Mouse (Mus musculus) T-helper 17 cell (primary cell): ENCODE data around the gene Sapcd2.

Source experiments
- in situ Hi-C, 2 experiments: fragments of 300-600 bp; cut with MboI, MseI; formaldehyde crosslinking; loops; 1 replicate in 1 of 2; 2 replicates in 1 of 2; pipeline ENCODE4 v1.15.1; 2025; ENCODE audit warnings: high pct_unique_total_duplicates in 2 of 2

The Sapcd2 gene

DNA sequence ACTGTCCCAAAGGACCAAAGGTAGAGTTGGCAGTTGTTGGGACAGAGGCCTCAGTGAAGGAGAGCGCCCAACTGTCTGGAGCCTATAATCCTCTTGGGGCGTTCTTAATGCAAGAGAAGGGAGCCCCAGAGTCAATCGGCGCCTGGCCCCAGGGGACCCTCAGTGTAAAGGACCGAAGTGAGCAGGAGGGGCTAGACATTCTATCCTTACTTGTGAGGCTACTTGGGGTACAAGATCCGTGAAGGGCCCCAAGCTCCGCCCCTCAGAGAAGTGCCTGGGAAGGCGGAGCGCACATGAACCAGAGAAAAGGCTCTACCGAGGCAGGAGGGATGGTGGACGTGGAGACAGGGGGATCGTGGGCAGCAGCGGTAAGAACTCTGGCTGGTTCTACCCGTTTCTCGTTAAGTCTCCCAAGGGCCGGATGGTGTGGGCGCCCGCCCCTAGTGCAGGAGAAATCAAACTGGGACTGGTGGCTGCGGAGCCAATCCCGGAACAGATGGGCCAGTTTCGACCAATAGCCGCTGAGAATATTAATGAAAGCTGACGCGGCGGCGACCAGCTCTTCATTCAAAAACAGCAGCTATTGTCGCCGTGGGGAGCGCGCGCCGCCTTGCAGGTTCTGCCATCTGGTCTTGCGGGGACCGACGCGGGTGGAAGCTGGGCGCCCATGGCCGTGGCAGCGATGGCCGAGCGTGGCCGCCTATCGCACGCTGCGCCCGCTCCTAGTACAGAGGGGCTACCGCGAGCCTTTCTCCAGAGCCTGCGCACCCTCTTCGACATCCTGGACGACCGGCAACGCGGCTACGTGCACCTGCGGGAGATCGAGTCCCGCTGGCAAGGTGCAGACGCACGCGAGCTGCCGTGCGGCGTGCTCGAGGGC, at the start of gene Sapcd2:
Gene Sapcd2 (plus strand): TSS at position 558 of the 880 bp plus-strand sequence.
- in situ Hi-C loops: no loop called here

DNA sequence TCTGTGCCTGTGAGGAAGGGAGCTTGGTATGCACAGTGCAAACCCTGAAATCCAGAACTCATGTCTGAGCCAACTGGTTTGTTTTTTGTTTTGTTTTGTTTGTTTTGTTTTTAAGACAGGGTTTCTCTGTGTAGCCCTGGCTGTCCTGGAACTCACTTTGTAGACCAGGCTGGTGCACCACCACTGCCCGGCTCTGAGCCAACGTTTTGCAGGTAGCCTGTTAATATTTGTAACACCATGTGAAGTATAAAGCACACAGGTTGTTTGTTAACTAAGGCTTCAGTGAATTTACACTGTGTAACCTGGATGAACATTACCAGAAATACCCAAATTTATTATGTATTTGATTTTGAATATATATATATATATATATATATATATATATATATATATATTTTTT, 46.1 kb upstream of the Sapcd2 start:
- in situ Hi-C loops: no loop called here

DNA sequence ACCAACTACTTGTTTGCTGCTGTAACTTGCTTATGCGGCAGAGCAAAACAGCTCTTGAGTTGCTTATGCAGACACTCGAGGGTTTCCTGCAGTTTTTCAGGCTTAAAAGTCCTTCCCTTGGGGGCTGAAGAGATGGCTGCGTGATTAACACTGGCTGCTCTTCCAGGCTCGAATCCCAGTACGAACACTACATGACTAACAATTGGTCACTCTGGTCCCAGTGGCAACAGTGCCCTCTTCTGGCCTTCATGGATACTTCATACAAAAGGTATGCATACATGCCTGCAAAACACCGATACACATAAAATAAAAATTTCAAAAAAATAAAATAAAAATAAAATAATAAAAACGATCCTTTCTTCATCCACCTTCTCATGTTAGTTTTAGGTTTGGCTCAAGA, 43.7 kb upstream of the Sapcd2 start:
- in situ Hi-C loops: no loop called here

DNA sequence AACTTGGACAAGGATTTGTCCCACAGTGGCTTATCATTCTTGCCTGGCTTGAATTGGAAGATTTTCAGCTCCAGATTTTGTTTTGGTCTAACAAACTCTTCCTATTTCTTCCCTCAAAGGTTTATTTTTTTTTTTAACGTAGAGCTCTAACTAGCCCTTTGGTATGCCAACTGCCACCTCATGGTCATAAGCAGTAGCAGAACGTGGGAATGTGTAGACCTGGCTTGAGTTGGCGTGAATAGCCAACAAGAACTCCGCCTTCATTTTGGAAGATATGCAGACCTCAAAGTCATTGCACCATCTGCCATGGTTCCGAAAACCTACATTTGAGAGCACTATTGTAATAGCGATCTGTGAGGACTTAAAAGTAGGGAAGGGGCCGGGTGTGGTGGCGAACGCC, 40.7 kb upstream of the Sapcd2 start:
- in situ Hi-C loops: loop anchor here (5.0 to 10.0 kb wide), 2 partner anchors 57 to 59 kb away; partner anchors contain the start of genes Anapc2 (in 2 of the 2) and Ssna1 (in 2 of the 2)

DNA sequence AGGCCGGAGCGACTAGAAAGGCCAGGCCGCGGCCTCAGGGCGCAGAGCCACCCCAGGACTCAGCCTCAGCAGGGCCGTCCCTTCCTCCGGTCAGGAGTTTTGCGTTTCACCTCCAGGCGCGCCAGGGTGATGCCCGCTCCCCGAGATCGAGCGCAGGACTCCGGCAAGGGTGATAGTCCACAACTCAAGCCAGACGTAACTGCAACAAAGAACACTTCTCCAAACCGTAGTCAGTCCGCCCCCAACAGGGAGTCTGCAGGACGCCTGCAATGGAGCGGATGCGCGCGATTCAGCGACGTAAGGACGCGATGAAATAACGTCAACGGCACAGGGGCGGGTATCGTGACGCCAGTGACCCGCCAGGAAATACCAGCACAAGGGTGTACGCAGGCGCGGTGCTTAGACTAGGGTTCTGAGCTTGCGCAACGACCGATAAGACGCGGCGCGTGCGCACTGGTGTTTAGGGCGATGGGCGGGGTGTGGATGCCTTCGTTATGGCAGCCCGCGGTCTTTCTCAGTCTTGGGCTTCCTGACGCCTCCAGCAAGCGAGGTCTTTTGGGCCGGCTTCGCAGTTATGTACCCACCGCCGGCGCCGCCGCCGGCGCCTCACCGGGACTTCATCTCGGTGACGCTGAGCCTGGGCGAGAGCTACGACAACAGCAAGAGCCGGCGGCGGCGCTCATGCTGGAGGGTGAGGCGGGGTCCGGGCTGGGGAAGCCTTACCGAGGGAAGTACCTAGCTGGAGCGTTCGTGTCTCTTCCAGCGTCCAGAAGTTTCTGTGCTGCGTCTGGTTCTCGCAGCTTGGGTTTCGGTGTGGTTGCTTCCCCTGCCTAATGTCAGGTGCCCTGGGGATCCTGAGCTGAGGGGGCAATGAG, 39.6 kb upstream of the Sapcd2 start, which contains the start of gene Man1b1:
Gene Man1b1 (plus strand): TSS at position 53 of the 875 bp plus-strand sequence.
- in situ Hi-C loops: loop anchor here (5.0 to 10.0 kb wide), 2 partner anchors 58 to 60 kb away; partner anchors contain the start of genes Anapc2 (in 2 of the 2) and Ssna1 (in 2 of the 2)

DNA sequence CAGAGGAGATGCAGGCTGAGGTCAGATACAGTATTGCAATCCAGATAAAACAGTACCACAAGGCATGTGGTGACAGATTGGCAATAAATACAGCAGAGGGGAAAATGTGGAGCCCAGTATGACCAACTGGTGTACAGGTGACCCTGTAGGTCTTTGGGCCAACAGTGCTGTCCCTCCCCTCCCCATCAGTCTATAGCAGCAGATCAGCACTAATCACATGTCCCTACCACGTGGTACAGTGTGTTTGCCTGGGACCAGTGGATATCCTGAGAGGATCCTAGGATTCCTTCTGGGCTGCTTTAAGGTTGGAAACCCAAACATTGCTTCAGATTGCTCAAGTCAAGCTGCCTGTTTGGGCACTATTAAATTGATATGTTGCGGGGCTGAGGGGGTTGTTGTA, 38.6 kb upstream of the Sapcd2 start:
- in situ Hi-C loops: loop anchor here (5.0 to 10.0 kb wide), 2 partner anchors 59 to 61 kb away; partner anchors contain the start of genes Anapc2 (in 2 of the 2) and Ssna1 (in 2 of the 2)

DNA sequence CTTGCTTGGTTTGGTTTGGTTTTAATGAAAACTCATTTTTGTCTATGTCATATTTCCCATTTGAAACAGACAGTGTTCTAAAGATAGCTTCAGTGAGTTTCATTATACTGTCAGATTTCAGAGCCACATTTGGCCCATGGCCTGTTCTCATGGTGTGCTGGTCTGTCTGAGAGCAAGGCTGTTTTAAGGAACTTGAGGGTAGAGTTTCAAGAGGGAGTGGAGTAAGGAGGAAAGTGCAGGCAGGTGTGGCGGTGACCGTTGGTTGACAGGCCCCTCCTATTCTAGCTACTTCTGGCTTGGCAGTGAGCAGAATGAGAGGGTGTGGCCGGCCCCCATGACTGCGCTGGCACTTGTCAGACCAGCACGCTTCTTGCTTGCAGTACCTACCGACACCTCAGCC, 33.8 kb upstream of the Sapcd2 start:
- in situ Hi-C loops: loop anchor here in 1 of 2 experiments (10.0 kb wide), 1 partner anchor 64 kb away; the partner anchor contains the start of genes Anapc2 and Ssna1

DNA sequence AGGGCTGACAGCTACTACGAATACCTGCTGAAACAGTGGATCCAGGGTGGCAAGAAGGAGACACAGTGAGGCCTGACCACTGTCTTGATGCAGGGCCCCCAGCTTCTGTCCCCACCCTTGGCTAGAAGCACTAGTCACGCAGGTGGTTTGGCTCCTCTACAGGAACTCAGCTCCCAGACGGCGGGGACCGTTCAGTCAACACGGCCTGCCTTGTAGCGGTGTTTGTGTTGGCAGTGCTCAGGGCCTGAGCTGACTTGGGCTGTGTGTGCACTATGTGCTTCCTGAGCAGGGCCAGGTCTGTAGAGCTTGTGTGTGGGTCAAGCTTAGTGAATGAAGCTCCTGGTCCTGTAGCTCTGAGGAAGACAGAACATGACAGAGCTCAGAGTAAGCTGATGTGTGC, 24.0 kb upstream of the Sapcd2 start:
- in situ Hi-C loops: no loop called here

DNA sequence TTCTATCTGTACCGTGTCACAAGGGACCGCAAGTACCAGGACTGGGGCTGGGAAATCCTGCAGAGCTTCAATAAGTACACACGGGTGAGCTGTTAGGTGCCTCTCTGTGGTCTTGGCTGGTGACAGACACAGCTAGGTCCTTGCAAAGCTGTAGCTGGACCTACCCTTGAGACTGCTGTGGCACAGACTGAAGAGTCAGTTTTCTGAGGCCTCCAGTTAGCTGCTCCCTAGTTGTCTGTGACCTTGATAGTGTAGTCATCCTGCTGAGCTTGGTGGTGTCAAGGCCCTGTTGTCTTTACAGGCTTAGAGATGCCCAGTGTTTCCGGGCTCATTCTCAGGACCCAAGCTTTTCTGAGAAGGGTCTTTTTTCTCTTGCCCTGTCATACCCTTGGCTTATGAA, 22.6 kb upstream of the Sapcd2 start:
- in situ Hi-C loops: no loop called here

DNA sequence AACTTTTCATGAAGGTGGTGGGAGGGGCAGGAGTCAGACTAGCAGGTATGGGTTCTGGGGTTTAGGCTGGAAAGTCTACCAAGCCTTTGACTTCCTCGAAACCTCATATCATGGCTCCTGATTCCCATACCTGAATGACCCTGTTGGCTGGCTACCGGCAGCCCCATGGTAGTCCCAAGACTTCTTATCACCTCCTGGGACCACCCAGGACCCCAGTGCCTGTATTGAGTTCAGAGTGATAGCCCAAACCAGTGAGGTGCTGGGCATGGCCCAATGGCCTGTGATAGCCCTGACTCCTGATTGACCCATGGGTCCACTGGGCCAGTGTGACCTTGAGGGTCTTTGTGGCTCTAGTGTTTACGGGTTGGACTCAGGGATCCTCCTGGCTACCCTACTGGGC, 21.4 kb upstream of the Sapcd2 start:
- in situ Hi-C loops: no loop called here

DNA sequence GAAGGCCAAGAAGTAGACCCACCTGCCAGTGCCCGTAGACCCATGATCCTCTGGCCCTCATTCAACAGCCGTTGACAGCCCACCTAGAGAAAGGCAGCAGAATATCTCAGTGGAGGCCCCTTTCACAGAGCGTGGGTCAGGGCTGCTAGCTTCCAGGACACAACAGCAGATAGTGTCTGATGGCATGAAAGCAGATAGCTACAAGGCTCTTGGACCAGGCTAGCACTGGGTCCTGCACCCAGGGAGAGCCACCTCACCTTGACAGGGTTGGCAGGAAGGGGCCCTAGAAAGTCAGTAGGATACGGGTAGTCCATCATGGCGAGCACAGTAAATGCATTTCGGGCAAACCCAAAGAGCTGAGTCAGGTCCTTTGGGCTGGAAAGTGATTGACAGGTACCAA, 17.9 kb upstream of the Sapcd2 start:
- in situ Hi-C loops: no loop called here

DNA sequence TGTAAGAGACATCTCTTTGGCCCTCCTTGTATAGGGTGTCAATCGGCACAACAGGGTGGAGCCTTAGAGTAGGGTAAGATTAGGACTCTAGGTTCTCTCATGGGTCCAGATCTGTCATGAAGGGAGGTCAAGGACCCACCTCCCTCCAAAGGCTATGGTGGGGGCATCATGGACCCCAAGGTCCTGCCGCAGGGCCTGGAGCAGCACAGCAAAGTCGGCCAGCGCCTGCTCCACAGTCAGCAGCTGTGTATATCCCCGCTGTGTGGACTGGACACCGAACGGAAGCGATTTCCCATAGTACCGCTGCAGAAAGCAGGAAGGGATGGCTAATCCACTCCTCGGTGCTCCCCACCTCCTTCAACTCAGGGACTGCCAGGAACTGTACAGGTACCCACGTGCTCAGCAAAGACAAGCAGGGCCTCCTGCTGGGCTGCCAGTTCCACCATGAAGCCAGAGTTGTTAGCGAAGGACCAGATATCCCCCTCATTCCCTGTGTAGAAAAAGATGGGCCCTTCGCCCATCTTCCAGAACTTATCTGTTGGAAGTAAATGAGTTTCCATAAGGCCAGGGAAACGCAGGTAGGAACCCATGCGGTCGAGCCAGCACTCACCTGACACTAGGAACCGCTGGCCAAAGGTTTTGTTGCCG, 16.6 kb upstream of the Sapcd2 start:
- in situ Hi-C loops: no loop called here

DNA sequence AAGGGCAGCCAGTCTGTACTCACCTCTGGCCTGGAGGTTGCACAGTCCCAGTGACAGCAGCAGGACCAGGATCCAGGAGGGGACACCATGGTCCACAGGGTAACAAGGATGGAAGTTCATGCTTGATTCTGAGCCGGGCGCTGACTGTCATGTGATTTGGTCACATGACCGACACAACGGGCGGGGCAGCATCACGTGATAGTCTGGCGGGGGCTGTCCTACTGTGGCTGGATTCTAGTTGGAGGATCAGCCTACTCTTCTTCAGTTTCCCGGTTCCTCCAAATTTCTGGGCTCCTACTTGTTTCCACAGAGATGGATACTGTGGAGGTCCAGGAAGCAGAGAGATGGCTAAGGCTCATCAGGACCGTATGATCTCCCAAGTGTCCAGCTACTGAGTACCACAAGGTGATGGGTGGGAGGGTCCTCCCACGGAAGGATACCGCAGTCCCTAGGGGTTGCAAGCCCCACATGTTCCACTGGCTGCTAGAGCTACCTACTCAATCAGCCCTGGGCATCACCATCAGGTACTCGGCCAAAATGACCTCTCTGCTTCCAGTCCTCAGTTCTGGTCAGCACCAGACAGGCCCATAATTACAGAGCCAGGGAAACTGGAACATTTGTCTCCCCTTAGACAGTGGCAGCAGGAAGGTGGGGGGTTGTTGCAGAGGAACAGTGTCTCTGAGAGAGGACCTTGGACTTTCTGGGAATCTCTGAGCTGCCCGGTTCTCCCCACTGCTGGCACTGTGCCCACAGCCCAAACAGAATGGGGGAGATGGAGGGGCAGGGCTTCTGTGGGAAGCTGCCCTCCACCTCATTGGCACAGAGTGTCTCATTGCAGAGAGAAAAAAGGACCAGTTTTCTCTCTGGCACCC, 15.7 kb upstream of the Sapcd2 start, which contains the start of gene Dpp7:
Gene Dpp7 (minus strand): TSS at position 152 of the 872 bp plus-strand sequence.
- in situ Hi-C loops: no loop called here

DNA sequence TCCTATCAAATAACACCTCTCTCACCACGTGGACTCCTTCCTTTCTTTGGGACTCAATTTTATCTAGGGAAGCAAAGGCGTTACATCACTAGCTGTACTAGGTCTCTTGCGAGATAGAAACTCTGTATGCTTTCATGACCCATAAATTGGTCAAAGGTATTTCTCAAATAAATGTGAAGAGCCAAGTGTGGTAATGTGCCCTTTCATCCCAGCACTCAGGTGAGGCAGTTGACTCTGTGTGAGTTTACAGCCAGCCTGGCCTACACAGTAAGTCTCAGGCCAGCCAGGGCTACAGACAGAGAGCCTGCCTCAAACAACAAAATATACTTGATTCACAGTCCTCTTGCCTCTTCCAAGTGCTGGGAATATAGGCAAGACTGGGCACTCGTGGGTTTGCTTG, 12.3 kb upstream of the Sapcd2 start:
- in situ Hi-C loops: loop anchor here in 1 of 2 experiments (5.0 kb wide), 1 partner anchor 1662 kb away; no protein-coding TSS in a partner anchor

DNA sequence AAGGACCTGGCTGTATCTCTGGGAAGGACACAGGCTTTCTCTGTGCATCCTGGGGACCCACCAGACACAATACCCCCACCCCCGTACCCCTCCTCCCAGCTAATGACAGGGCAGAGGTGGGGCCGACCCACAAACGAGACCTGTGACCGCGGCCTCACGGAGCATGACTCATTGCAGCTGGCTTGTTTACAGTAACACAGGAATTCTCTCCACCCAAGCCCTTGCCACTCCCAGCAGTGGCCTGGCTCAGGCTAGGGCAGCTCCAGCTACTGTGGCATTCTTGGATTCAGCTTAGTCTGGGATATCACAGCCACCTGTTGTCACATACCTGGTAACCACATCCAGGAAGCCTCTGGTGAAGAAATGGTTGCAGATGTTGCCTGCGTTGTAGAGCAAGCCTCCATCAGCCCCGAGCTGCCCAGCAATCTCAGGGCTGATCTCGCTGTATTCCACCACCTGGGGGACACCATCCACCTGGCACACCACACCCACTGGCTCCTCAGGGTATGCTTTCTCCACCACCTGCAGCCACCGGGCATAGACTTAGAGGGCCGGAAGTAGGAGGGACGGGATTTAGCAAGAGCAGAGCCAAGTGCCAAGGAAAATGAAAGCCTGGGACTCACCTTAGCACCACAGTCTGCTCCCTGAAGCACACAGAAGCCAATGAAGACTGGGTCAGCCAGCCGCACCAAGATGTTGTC, 8.5 kb upstream of the Sapcd2 start:
- in situ Hi-C loops: loop anchor here in 1 of 2 experiments (5.0 kb wide), 1 partner anchor 1659 kb away; no protein-coding TSS in a partner anchor

DNA sequence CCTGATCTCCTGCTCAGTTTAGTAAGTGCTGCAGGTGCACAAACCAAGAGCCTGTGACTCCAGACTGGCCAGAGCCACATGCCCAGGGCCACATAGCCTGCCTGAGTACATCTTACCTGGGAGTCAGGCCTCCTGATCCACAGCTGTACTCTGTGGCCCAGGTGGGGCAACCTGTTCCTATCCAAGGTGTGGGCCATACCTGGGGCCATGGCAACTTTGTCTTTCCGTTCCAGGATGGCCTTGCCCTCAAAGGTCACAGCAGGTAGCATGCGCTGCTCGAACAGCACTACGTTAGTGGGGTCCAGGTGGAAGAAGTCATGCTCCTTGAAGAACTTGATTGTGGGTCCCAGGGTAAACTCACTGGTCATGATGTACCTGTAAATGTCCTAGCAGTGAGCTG, 7.8 kb upstream of the Sapcd2 start:
- in situ Hi-C loops: loop anchor here in 1 of 2 experiments (5.0 kb wide), 1 partner anchor 1658 kb away; no protein-coding TSS in a partner anchor

DNA sequence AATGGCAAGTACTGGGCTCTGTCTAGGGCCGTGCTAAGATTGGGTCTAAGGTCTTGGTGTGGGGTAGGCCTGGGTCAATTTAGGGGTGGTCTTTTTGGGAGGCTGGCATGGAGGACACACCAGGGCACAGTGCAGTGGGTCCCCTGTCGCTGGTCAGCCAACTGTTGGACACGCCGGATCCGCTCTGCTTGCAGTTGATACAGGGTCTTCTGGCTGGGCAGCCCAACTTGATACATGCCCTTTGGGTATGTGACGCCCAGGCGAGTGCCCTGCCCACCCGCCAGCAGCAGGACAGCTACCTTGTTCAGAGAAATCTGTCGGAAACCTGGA, 7.4 kb upstream of the Sapcd2 start:
- in situ Hi-C loops: loop anchor here in 1 of 2 experiments (5.0 kb wide), 1 partner anchor 1658 kb away; no protein-coding TSS in a partner anchor

DNA sequence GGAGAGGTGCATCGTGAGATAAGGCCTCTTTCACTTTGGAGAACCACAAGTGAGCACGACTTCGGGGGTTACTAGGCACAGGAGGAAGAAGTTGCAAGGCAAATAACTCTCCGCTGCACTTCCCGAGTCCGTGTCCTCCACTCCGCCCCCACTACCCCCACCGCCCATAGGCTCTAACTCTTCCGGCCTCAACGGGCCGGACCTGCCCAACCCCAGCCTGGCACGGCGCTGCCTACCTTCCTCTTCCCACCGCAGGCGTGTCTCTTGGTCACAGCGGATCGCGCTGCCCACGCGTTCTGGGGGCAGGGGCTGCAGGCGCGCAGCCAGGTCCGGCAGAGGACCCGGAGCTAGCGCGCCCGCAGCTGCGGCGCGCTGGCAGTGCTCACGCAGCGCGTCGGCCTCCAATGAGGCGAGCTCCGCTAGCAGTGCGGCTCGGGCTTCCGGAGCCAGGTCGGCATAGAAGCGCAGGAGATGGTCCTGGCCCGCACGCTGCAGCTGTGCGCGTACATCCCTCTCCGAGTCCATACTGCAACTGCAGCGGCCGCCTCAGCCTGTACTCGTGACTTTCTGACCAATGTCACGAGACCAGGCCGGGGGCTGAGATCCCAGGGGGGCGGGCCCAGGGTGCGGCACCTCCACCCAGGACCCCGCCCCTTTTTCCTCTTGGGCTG, 6.9 kb upstream of the Sapcd2 start, which contains the start of gene Uap1l1:
Gene Uap1l1 (minus strand): TSS at position 592 of the 671 bp plus-strand sequence.
- in situ Hi-C loops: no loop called here

DNA sequence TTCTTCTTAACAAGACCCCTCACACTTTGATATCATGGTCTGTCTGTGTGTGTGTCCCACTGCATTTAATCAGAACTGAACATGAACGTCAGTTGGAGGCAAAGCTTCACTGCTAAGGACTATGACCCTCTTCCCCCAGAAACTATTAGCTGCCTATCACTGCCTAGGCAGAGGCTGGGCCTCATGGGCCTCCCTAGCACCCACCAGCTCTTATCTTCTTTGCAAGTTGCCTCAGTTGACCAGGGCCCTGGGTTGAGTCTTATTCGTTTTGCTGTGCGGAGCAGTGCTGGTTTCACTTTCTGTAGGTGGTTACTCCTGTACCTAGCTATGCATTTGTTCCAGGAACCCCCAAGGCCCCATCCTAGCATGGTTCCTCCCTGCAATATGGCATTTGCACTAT, 2.1 kb upstream of the Sapcd2 start:
- in situ Hi-C loops: no loop called here
